Mouse (Mus musculus) fat pad, adult 2 months (tissue): Measurements from ENCODE around the gene Fgfbp1.

Source experiments
- DNase-seq: peaks from one replicate; pipeline ENCODE4 v3.0.0-alpha.2; 2011; ENCODE audit warnings: low read depth, low spot score; ENCODE audit errors: extremely low read depth

Fgfbp1 gene

GRCm38 (mm10) chr5:43981620-43982019, at the start of gene Fgfbp1:
Fgfbp1 (minus strand) TSS chr5:43981779.
- no peak for DNase-seq

- DNase-seq, result no peak
These were observed 16.9 kb upstream of the Fgfbp1 start for GRCm38 (mm10) chr5:43998295-43998989.

- no peak for DNase-seq
These were observed 16.0 kb upstream of the Fgfbp1 start for GRCm38 (mm10) chr5:43997626-43998025.

- no peak for DNase-seq
These were observed 14.6 kb upstream of the Fgfbp1 start for GRCm38 (mm10) chr5:43996162-43996561.

- DNase-seq, result no peak
These were observed 13.4 kb upstream of the Fgfbp1 start for GRCm38 (mm10) chr5:43994981-43995380.

- no peak for DNase-seq
These were observed 8.7 kb upstream of the Fgfbp1 start for GRCm38 (mm10) chr5:43990316-43990715.

- DNase-seq, result no peak
These were observed 7.4 kb upstream of the Fgfbp1 start for GRCm38 (mm10) chr5:43989017-43989416.

- DNase-seq, result no peak
These were observed 4.6 kb upstream of the Fgfbp1 start for GRCm38 (mm10) chr5:43986212-43986611.

GRCm38 (mm10) chr5:43982896-43983295, 1.3 kb upstream of the Fgfbp1 start:
- no peak for DNase-seq

- DNase-seq, result no peak
These were observed 1.2 kb downstream of the Fgfbp1 start for GRCm38 (mm10) chr5:43980397-43980796.

- no peak for DNase-seq
These were observed 4.6 kb downstream of the Fgfbp1 start for GRCm38 (mm10) chr5:43976821-43977561.

- DNase-seq, result no peak
These were observed 7.4 kb downstream of the Fgfbp1 start for GRCm38 (mm10) chr5:43974166-43974565.

GRCm38 (mm10) chr5:43971156-43971555, 10.4 kb downstream of the Fgfbp1 start:
- no peak for DNase-seq

- DNase-seq, result no peak
These were observed 11.0 kb downstream of the Fgfbp1 start for GRCm38 (mm10) chr5:43970532-43970931.

GRCm38 (mm10) chr5:43968634-43969033, 12.9 kb downstream of the Fgfbp1 start:
- DNase-seq, result no peak

GRCm38 (mm10) chr5:43961056-43961455, 20.5 kb downstream of the Fgfbp1 start:
- no peak for DNase-seq

GRCm38 (mm10) chr5:43959884-43960440, 21.6 kb downstream of the Fgfbp1 start:
- DNase-seq, result no peak

- peak; percentile 89 for DNase-seq
These were observed 28.3 kb downstream of the Fgfbp1 start for GRCm38 (mm10) chr5:43953241-43953640.

GRCm38 (mm10) chr5:43948748-43949275, 32.8 kb downstream of the Fgfbp1 start:
- DNase-seq, result peak; percentile 78

- peak; percentile 98 for DNase-seq
These were observed 33.4 kb downstream of the Fgfbp1 start for GRCm38 (mm10) chr5:43948111-43948743.

- DNase-seq, result no peak
These were observed 34.1 kb downstream of the Fgfbp1 start for GRCm38 (mm10) chr5:43947330-43947977.
